Mouse (Mus musculus): ENCODE data around the gene Usb1.
"Not testable (repeated sequence)": the region's sequence is repeated elsewhere in the genome, so short reads cannot be mapped to it uniquely, and the experiment has no call there.

Usb1 gene

GRCm38 (mm10) chr8:95373389-95374002 lies 41.4 kb downstream of the Usb1 start:
- no peak for DNase-seq (ENCODE audit: extremely low spot score, low read depth, low spot score)

- no peak for DNase-seq (ENCODE audit: extremely low spot score, low read depth, low spot score)
These were observed 42.3 kb downstream of the Usb1 start for GRCm38 (mm10) chr8:95374429-95374828.

- no peak for DNase-seq (ENCODE audit: extremely low spot score, low read depth, low spot score)
These were observed 43.4 kb downstream of the Usb1 start for GRCm38 (mm10) chr8:95375374-95375930.

GRCm38 (mm10) chr8:95376309-95376999 lies 44.4 kb downstream of the Usb1 start:
- DNase-seq (ENCODE audit: extremely low spot score, low read depth, low spot score), result no peak

GRCm38 (mm10) chr8:95377101-95377500 lies 45.0 kb downstream of the Usb1 start:
- DNase-seq (ENCODE audit: extremely low spot score, low read depth, low spot score), result no peak

DNA sequence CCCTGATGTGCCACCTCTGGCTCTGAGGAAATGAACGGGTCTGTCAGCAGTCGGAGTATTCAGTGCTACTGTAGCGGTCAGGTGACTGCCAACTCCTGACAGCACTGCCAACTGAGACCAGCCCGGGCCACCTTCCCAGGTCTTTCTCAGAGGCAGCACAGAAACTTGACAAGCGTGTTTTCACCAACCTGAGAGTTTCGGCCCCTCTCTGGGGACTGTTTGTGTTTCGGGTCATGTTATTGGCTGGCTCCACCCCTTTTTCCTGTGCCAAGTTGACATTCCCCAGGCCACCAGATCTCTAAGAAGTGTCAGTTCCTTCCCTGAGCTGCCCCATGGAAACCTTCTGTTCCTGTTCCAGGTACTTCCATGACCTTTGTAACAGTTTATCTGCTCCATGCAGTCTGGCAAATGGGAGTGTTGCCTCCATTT lies 45.8 kb downstream of the Usb1 start:
- no peak for DNase-seq (ENCODE audit: extremely low spot score, low read depth, low spot score)

DNA sequence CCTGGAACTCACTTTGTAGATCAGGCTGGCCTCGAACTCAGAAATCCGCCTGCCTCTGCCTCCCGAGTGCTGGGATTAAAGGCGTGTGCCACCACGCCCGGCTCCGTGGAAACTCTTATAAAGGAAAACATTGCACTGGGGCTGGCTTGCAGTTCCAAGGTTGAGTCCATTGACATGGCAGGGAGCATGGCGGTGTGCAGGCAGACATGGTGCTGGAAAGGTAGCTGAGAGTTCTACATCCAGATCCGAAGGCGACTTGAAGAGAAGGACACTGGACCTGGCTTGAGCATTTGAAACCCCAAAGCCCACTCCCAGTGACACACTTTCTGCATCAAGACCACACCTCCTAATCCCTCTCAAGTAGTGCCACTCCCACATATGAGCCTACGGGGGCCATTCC lies 46.8 kb downstream of the Usb1 start:
- not testable (repeated sequence) for DNase-seq (ENCODE audit: extremely low spot score, low read depth, low spot score)

DNA sequence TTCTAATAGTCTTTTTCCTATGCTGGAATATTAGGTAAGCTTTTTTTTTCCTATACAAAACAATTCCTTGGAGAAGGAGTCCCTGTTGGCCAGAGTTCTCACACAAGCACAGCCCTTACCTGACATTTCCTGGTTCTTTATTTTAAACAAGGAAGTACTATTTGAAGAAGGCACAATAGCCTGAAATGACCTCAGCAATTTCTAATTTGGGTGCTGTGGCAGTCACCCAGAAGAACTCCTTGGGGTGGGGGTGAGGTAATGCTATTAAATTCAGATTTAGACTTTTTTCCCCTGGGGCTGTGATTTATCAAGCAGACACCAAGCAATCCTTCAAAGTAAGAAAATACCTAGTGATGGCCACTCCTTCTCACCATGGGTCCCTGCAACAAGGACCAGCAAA lies 48.9 kb downstream of the Usb1 start:
- no peak for DNase-seq (ENCODE audit: extremely low spot score, low read depth, low spot score)

- no peak for DNase-seq (ENCODE audit: extremely low spot score, low read depth, low spot score)
These were observed 49.5 kb downstream of the Usb1 start for GRCm38 (mm10) chr8:95381595-95381994.

DNA sequence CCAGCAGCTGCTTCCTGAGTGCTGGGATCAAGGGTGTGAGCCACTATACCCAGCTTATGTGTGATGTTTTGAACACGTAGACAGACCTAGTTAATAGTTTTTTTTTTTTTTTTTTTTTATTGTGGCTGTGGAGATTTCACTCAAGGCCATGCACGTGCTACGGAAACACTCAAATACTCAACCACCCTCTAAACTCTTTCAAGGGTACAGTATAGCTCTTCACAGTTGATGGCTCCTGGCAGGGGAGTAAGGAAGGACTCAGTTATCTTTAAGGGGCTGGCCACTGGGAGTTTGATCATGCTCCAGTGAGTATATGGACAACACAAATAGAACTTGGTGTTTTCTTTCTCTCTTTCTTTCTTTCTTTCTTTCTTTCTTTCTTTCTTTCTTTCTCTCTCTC lies 52.4 kb downstream of the Usb1 start:
- no peak for DNase-seq (ENCODE audit: extremely low spot score, low read depth, low spot score)

- DNase-seq (ENCODE audit: extremely low spot score, low read depth, low spot score), result no peak
These were observed 54.0 kb downstream of the Usb1 start for GRCm38 (mm10) chr8:95386037-95386436.

DNA sequence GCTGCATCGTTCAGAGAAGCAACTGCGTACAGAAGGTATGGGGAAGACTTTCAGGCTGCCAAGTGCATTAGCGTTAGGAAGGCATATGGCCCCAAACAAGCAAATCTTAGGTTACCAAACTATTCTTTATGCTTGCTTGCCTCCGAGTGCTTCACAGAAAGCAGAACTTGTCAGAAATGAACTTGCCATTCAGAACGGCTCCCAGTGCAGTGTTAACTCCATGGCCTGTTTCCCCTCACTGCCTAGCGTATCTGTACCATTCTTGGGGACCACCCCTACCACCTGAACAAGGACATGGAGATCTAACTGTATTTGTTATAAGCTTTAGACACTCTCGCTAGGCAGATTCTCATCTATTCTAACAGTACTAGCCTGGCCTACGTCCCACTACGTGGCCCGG lies 55.1 kb downstream of the Usb1 start:
- no peak for DNase-seq (ENCODE audit: extremely low spot score, low read depth, low spot score)

DNA sequence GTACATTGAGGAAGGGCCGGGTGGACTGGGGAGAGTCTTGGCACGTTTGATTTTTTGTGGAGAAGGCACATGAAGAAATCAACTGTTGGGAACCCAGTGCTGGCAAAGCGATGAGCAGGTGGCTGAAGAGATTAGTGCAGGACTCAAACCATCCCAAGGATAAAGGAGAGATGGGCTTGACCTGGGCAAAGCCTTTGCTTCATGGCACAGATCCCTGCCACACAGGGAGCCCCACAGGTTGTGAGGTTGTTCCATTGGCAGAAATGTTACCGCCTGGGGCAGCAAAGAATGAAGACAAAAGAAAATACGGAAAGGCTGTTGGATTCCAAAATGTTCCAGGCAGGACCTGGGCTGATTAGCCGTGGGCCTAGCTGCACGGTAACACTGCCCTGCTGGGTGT lies 55.9 kb downstream of the Usb1 start:
- DNase-seq (ENCODE audit: extremely low spot score, low read depth, low spot score), result no peak

DNA sequence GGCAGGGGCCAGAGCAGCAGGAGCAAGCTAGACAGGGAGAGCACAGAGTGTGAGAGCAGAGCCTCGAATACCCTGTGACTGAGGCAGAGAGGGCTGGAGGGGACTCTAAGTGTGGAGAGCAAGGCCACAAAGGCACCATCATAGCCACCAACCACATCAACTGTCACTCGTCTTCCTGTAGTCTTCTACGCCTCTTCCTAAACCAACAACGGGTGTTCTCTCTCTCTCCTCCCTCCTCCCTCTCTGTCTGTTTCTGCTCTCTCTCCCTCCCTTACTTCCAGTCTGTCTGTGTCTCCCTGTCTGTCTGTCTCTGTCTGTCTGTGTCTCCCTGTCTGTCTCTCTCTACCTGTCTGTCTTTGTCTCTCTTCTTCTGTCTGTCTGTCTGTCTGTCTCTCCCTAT lies 58.2 kb downstream of the Usb1 start:
- no peak for DNase-seq (ENCODE audit: extremely low spot score, low read depth, low spot score)

DNA sequence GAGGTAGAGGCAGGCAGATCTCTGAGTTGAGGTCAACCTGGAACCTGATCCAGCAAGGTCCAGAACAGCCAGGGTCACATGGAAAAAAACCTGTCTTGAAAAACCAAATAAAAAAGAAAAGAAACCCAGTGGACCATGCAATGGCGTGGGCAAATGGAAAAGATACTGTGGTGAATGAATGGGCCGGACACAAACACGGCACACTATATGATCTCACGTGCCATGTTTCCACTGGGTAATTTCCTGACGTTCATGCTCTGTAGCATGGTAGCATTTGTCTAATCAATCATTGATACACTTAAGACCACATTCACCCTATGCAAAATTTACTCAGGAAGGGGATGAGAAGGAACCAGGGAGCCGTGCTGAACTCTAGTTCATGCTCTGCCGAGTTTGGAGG lies 59.0 kb downstream of the Usb1 start:
- no peak for DNase-seq (ENCODE audit: extremely low spot score, low read depth, low spot score)

GRCm38 (mm10) chr8:95392604-95393003 lies 60.5 kb downstream of the Usb1 start:
- DNase-seq (ENCODE audit: extremely low spot score, low read depth, low spot score), result no peak

- no peak for DNase-seq (ENCODE audit: extremely low spot score, low read depth, low spot score)
These were observed 63.3 kb downstream of the Usb1 start for GRCm38 (mm10) chr8:95395186-95395918.

DNA sequence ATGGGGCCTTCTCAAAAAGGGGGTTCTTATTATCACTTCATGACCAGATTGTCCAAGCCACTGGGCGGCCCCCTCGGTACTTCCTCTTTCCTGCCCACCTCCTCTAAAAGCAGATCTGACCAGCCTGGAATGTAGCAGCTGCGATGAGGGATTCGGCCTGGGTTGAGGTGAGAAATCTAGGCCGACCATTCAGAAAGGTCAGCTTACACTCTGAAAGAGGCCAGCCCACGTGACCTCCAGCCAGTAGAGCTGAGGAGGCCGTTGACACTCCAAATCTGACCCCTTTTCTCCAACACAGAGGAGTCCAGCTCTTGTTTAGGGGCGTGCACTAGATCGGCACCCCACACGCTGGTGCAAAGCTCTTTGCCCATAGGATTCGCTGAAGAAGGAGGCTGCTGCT lies 64.7 kb downstream of the Usb1 start:
- no peak for DNase-seq (ENCODE audit: extremely low spot score, low read depth, low spot score)
